Mouse (Mus musculus) CH12.LX (cell line): ENCODE measurements around the gene Hspb9. TPM values are rescaled to one million over a fixed set of nuclear protein-coding genes. Genes with fewer than 3 reads are reported as not detected.

Experiments used
- DNase-seq: peaks from one replicate; pipeline ENCODE4 v3.0.0-alpha.2; 2013; ENCODE audit errors: extremely low read depth
- H3K27ac ChIP-seq: 2 replicates; pipeline ENCODE4 v1.5.1; 2012; ENCODE audit warnings: low read depth, mild to moderate bottlenecking, control low read depth, moderate library complexity; ENCODE audit not compliant: insufficient read depth
- H3K27me3 ChIP-seq: replicated peaks from 2 replicates; pipeline ENCODE3; 2012; ENCODE audit warnings: inconsistent platforms
- H3K36me3 ChIP-seq, 2 experiments: replicated peaks in 1 of 2; 2 replicates each; pipeline versions ENCODE3 to v1.6.1; 2012; ENCODE audit warnings: inconsistent platforms in 1 of 2, low read length in 1 of 2, mild to moderate bottlenecking in 1 of 2, mixed read lengths in 1 of 2, moderate library complexity in 1 of 2; ENCODE audit not compliant: control insufficient read depth in 1 of 2, insufficient read depth in 1 of 2
- H3K4me1 ChIP-seq, 2 experiments: 2 replicates each; pipeline ENCODE4 v1.6.1; 2012; ENCODE audit warnings: inconsistent platforms in 1 of 2, moderate library complexity in 1 of 2; ENCODE audit not compliant: insufficient read depth in 2 of 2, control insufficient read depth in 1 of 2
- H3K4me2 ChIP-seq: 2 replicates; pipeline ENCODE4 v1.6.1; 2012; ENCODE audit warnings: low read depth, mild to moderate bottlenecking, control low read depth; ENCODE audit not compliant: poor library complexity, insufficient read depth, severe bottlenecking
- H3K4me3 ChIP-seq, 3 experiments: fragments of 150-350 bp in 1 of 3; sonication (generic) in 1 of 3; replicated peaks in 1 of 3; 2 replicates each; pipeline versions ENCODE3 to v1.5.1; 2011 to 2012; ENCODE audit warnings: low read depth in 2 of 3, low read length in 2 of 3, mild to moderate bottlenecking in 2 of 3, moderate library complexity in 2 of 3, control low read depth in 1 of 3, improper control_type of control experiment in 1 of 3, inconsistent platforms in 1 of 3, mixed read lengths in 1 of 3; ENCODE audit not compliant: poor library complexity in 1 of 3
- H3K79me2 ChIP-seq: replicated peaks from 2 replicates; pipeline ENCODE4 v1.6.1; 2012; ENCODE audit warnings: mild to moderate bottlenecking, moderate library complexity; ENCODE audit not compliant: control insufficient read depth, poor library complexity, insufficient read depth, severe bottlenecking; ENCODE audit errors: extremely low read depth
- H3K9ac ChIP-seq: 2 replicates; pipeline ENCODE4 v1.6.1; 2012; ENCODE audit warnings: low read depth, mild to moderate bottlenecking, control low read depth, moderate library complexity; ENCODE audit not compliant: insufficient read depth
- H3K9me3 ChIP-seq: replicated peaks from 2 replicates; pipeline ENCODE3; 2012; ENCODE audit warnings: low read length, inconsistent platforms, mixed read lengths
- CHD1 ChIP-seq: IDR thresholded peaks from 2 replicates; pipeline ENCODE4 v1.6.1; 2012; ENCODE audit warnings: low read depth, low read length, improper control_type of control experiment, inconsistent platforms
- E2F4 ChIP-seq: IDR thresholded peaks from 2 replicates; pipeline ENCODE4 v1.6.1; 2011; ENCODE audit warnings: low read depth, low read length, improper control_type of control experiment; ENCODE audit not compliant: insufficient replicate concordance
- ELF1 ChIP-seq: IDR thresholded peaks from 2 replicates; pipeline ENCODE4 v1.6.1; 2014; ENCODE audit warnings: low read depth, mild to moderate bottlenecking, inconsistent platforms, low read length, improper control_type of control experiment
- EP300 ChIP-seq: IDR thresholded peaks from 2 replicates; pipeline ENCODE4 v1.6.1; 2011; ENCODE audit warnings: low read length, improper control_type of control experiment
- GABPA ChIP-seq: IDR thresholded peaks from 2 replicates; pipeline ENCODE4 v1.6.1; 2012; ENCODE audit warnings: low read depth, low read length, improper control_type of control experiment, inconsistent platforms; ENCODE audit not compliant: insufficient replicate concordance
- HCFC1 ChIP-seq: IDR thresholded peaks from 2 replicates; pipeline ENCODE4 v1.6.1; 2012; ENCODE audit warnings: low read depth, mild to moderate bottlenecking, inconsistent platforms, low read length, improper control_type of control experiment
- IRF4 ChIP-seq: IDR thresholded peaks from 2 replicates; pipeline ENCODE4 v1.6.1; 2014; ENCODE audit warnings: low read depth, mild to moderate bottlenecking, inconsistent platforms, low read length, improper control_type of control experiment
- JUND ChIP-seq: conservative IDR thresholded peaks from 2 replicates; pipeline ENCODE4 v1.6.1; 2011; ENCODE audit warnings: low read depth, low read length, improper control_type of control experiment
- KAT2A ChIP-seq: IDR thresholded peaks from 2 replicates; pipeline ENCODE4 v1.6.1; 2012; ENCODE audit warnings: low read length, improper control_type of control experiment, inconsistent platforms; ENCODE audit not compliant: insufficient replicate concordance
- MAX ChIP-seq: IDR thresholded peaks from 2 replicates; pipeline ENCODE4 v1.6.1; 2011; ENCODE audit warnings: low read length, improper control_type of control experiment
- MEF2A ChIP-seq: IDR thresholded peaks from 2 replicates; pipeline ENCODE4 v1.6.1; 2014; ENCODE audit warnings: low read depth, mild to moderate bottlenecking, inconsistent platforms, low read length, improper control_type of control experiment, borderline replicate concordance
- NELFE ChIP-seq: IDR thresholded peaks from 2 replicates; pipeline ENCODE4 v1.6.1; 2011; ENCODE audit warnings: low read depth, low read length, improper control_type of control experiment
- PAX5 ChIP-seq: IDR thresholded peaks from 2 replicates; pipeline ENCODE4 v1.6.1; 2012; ENCODE audit warnings: low read length, inconsistent platforms, mixed read lengths
- POLR2A ChIP-seq: IDR thresholded peaks from 2 replicates; pipeline ENCODE4 v1.6.1; 2011; ENCODE audit warnings: low read depth, mild to moderate bottlenecking, improper control_type of control experiment, low read length
- POLR2AphosphoS2 ChIP-seq: IDR thresholded peaks from 2 replicates; pipeline ENCODE4 v1.6.1; 2011; ENCODE audit warnings: low read depth, low read length, improper control_type of control experiment
- RAD21 ChIP-seq: IDR thresholded peaks from 2 replicates; pipeline ENCODE4 v1.6.1; 2011; ENCODE audit warnings: low read depth, mild to moderate bottlenecking, low read length, improper control_type of control experiment, moderate library complexity
- SIN3A ChIP-seq: IDR thresholded peaks from 2 replicates; pipeline ENCODE4 v1.6.1; 2012; ENCODE audit warnings: low read length, improper control_type of control experiment, inconsistent platforms
- SMC3 ChIP-seq: IDR thresholded peaks from 2 replicates; pipeline ENCODE4 v1.6.1; 2011; ENCODE audit warnings: low read depth, low read length, improper control_type of control experiment
- TBP ChIP-seq: conservative IDR thresholded peaks from 2 replicates; pipeline ENCODE4 v1.6.1; 2011; ENCODE audit warnings: low read depth, low read length, improper control_type of control experiment
- TCF12 ChIP-seq: IDR thresholded peaks from 2 replicates; pipeline ENCODE4 v1.6.1; 2014; ENCODE audit warnings: low read depth, mild to moderate bottlenecking, inconsistent platforms, low read length, improper control_type of control experiment
- USF1 ChIP-seq: IDR thresholded peaks from 2 replicates; pipeline ENCODE4 v1.6.1; 2014; ENCODE audit warnings: low read depth, mild to moderate bottlenecking, inconsistent platforms, low read length, improper control_type of control experiment
- ZC3H11A ChIP-seq: IDR thresholded peaks from 2 replicates; pipeline ENCODE4 v1.6.1; 2012; ENCODE audit warnings: low read depth, mild to moderate bottlenecking, inconsistent platforms, low read length, improper control_type of control experiment
- ZMIZ1 ChIP-seq: IDR thresholded peaks from 2 replicates; pipeline ENCODE4 v1.6.1; 2012; ENCODE audit warnings: low read depth, mild to moderate bottlenecking, inconsistent platforms, low read length, improper control_type of control experiment
- dilution Hi-C: fragments of 300-500 bp; cut with MboI; formaldehyde crosslinking; loops from 2 replicates; pipeline ENCODE4 v1.14.3; 2020; ENCODE audit warnings: low sequenced_read_pairs; ENCODE audit not compliant: extremely low pct_unique_long_range_greater_than_20kb, extremely low pct_ligation_motif_present
- in situ Hi-C: fragments of 300-500 bp; cut with MboI; formaldehyde crosslinking; loops from 3 replicates; pipeline ENCODE4 v1.14.3; 2019; ENCODE audit warnings: low sequenced_read_pairs, low pct_ligation_motif_present, low pct_unique_long_range_greater_than_20kb, mixed read lengths
- polyA plus RNA-seq: library from polyadenylated mRNA; unstranded; fragments of >175 nt; gene quantifications from 2 replicates; pipeline ENCODE4 v1.2.1, GENCODE M21; 2012; ENCODE audit warnings: low read depth; ENCODE audit not compliant: insufficient read length
- total RNA-seq, 2 experiments: library from RNA; depleted of rRNA; stranded (reverse); fragments of 300-350 nt in 1 of 2; fragments of >200 nt in 1 of 2; gene quantifications; 2 replicates each; pipeline ENCODE4 v1.2.3; 2012 to 2014

Hspb9 gene
- total and polyA plus RNA-seq, 3 experiments: 0.54 TPM; not detected in 2

DNA sequence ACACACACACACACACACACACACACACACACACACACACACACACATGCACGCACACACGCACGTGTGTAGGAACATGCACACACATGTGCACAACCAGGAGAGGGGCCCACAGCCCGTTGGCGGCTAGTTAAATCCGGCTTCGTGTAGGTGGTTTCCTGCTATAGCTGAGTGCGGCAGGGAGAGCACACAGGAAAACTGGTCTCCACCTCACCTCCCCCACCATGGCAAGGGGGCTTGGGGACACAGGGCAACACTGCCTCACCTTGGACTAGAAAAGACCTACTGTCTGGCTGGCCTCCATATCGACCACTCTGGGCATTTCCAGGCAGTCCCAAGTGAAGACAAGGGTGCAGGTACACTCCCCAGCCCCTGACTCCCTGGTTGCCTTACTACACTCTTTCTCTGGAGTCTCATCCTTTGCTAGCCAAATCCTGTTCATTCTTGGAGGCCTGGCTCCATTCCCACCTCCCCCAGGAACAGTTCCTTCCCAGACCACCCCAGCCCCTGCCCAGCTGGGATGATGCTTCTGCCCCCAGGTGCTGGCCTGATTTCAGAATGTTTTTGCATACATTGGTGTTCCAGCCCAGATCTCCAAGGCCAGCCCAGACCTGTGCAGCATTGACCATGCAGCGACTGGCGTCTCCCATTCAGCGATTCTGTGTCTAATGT is 40.5 kb downstream of the Hspb9 start:
- H3K27ac ChIP-seq: no peak overlapping the region
- peaks cover 3% of the 10 kb centered on the region for H3K9me3 ChIP-seq
- H3K9ac ChIP-seq: no peak overlapping the region
- peaks cover 19 to 31% of the 10 kb centered on the region in 2 experiments for H3K4me1 ChIP-seq
- no peak overlapping the region for H3K4me3 ChIP-seq
- DNase-seq: no peak
- no peaks in the 10 kb centered on the region for H3K79me2 ChIP-seq
- dilution Hi-C loops (no loop called here), in situ Hi-C loops (no loop called here)
- peaks cover 32 to 71% of the 10 kb centered on the region in 2 experiments for H3K36me3 ChIP-seq
- TF ChIP-seq SIN3A (no peak), POLR2AphosphoS2 (no peak), ELF1 (no peak), EP300 (no peak), MAX (no peak), KAT2A (no peak), NELFE (no peak), ZC3H11A (no peak), TBP (no peak), CHD1 (no peak), JUND (no peak), SMC3 (no peak), USF1 (no peak), ZMIZ1 (no peak), E2F4 (no peak), TCF12 (no peak), MEF2A (no peak), HCFC1 (no peak), IRF4 (no peak)
- H3K27me3 ChIP-seq: no peaks in the 10 kb centered on the region
- H3K4me2 ChIP-seq: no peak overlapping the region

DNA sequence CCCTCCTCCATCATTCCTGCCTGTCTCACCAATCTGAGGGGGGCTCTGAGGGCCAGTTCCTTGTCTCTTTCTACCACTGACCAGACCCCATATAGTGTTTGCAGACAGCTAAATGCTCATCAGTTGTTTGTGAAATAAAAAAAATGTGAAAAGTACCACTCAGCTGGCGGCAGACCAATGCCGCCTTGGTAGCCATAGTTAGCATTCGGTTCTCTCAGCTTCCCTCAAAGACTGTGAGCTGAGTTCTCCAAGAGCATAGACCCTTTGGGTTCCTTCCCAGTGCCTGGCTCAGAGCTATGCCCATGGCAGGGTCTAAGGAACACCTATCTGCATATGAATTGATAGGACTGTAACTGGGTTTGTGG is 41.0 kb downstream of the Hspb9 start:
- Histone ChIP-seq H3K4me2 (no peak overlapping the region), H3K27me3 (no peaks in the 10 kb centered on the region), H3K27ac (no peak overlapping the region), H3K4me1 (peaks cover 21 to 35% of the 10 kb centered on the region in 2 experiments), H3K9ac (no peak overlapping the region), H3K9me3 (peaks cover 3% of the 10 kb centered on the region), H3K79me2 (no peaks in the 10 kb centered on the region), H3K4me3 (no peak overlapping the region), H3K36me3 (peaks cover 26 to 66% of the 10 kb centered on the region in 2 experiments)
- dilution Hi-C loops (no loop called here), in situ Hi-C loops (no loop called here)
- no peak for TF ChIP-seq SIN3A
- no peak for TF ChIP-seq POLR2A
- no peak for TF ChIP-seq GABPA
- no peak for TF ChIP-seq KAT2A
- TF ChIP-seq PAX5: no peak
- TF ChIP-seq RAD21: no peak
- TF ChIP-seq NELFE: no peak
- DNase-seq: no peak
